In the genomic region with DNA sequence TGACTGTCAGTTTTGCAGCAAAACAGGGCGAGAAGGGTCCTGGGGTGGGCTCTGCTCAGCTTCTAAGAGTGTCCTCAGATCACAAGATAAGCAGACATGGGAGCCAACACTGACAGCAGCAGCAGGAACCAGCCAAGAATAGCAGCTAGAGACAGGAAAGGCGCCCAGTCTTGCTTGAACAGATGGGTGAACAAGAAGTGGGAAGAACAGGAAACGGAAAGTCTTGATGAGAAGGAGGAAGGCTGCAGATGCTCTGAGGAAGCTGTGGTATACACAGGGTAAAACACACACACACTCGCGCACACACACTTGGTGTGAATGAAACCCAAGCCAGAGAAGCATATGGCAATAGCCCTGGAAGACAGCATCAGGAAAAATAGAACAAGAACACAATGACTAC, we compare ENCODE assay signal across 8 mouse cellular contexts.
DNase-seq lines count a peak whose midpoint lies in the region; ATAC-seq and TF ChIP-seq lines count a peak whose summit lies in the region.

No protein-coding gene starts in this region.

- no peak overlapping the region for H3K4me2 ChIP-seq in hindbrain, postnatal 0 days (ENCODE audit: low read depth, low read length)
- H3K4me2 ChIP-seq in hindbrain, embryonic 16.5 days (ENCODE audit: low read length), result no peak overlapping the region

- WGBS in hindbrain, postnatal 0 days, result 69% methylated on average over 5 of the region's 5 CpGs
- 79% methylated on average over 5 of the region's 5 CpGs for whole genome bisulfite sequencing in hindbrain, embryonic 16.5 days

- H3K36me3 ChIP-seq in hindbrain, postnatal 0 days (ENCODE audit: insufficient read depth, low read length), result no peaks in the 10 kb centered on the region
- H3K36me3 ChIP-seq in hindbrain, embryonic 16.5 days (ENCODE audit: control insufficient read depth, insufficient read depth, low read length), result no peaks in the 10 kb centered on the region

- no peaks in the 10 kb centered on the region for H3K27me3 ChIP-seq in hindbrain, postnatal 0 days (ENCODE audit: insufficient read depth, low read length)
- H3K27me3 ChIP-seq in hindbrain, embryonic 16.5 days (replicated peaks; ENCODE audit: control insufficient read depth, insufficient read depth, low read length), result no peaks in the 10 kb centered on the region

- DNase-seq in hindbrain, postnatal 0 days (ENCODE audit: low spot score), result peak; percentile 9
- peak; percentile 59 to 61 for DNase-seq in cerebellum, postnatal 14 days
- DNase-seq in layer of hippocampus, postnatal 25 days (ENCODE audit: extremely low spot score in 1 of 2, low spot score in 1 of 2), result peak; percentile 25 to 32
- DNase-seq in right cerebral cortex, postnatal 25 days, result peak; percentile 77
- DNase-seq in urinary bladder, adult 18-20 months (ENCODE audit: low spot score in 2 of 2), result no peak
- DNase-seq in retina, embryonic 14.5 days (ENCODE audit: low spot score), result no peak

- no peaks in the 10 kb centered on the region for H3K9me3 ChIP-seq in hindbrain, postnatal 0 days (ENCODE audit: low read length)
- no peaks in the 10 kb centered on the region for H3K9me3 ChIP-seq in hindbrain, embryonic 16.5 days (ENCODE audit: control insufficient read depth, low read length)

- no peak overlapping the region for H3K9ac ChIP-seq in hindbrain, postnatal 0 days (replicated peaks; ENCODE audit: low read length)
- H3K9ac ChIP-seq in hindbrain, embryonic 16.5 days (ENCODE audit: low read depth, low read length), result no peak overlapping the region

- ATAC-seq in hindbrain, postnatal 0 days, result 0 out of 2 replicates have a peak, but pooled peaks have one; percentile 12
- ATAC-seq in hindbrain, embryonic 16.5 days, result no peak
- ATAC-seq in erythroblast, adult 5-6 weeks (replicated peaks; ENCODE audit: low FRiP score, poor library complexity, severe bottlenecking), result no peak

- H3K4me1 ChIP-seq in hindbrain, postnatal 0 days (ENCODE audit: insufficient read depth, low read length), result no peaks in the 10 kb centered on the region
- no peaks in the 10 kb centered on the region for H3K4me1 ChIP-seq in hindbrain, embryonic 16.5 days (ENCODE audit: control insufficient read depth, insufficient read depth, low read depth, low read length)

- H3K27ac ChIP-seq in hindbrain, postnatal 0 days, result no peak overlapping the region
- no peak overlapping the region for H3K27ac ChIP-seq in hindbrain, embryonic 16.5 days (ENCODE audit: low read depth, low read length)

- TF ChIP-seq CTCF in hindbrain, postnatal 0 days (IDR thresholded peaks at IDR 0.05; ENCODE audit: low read depth), result no peak

- H3K4me3 ChIP-seq in hindbrain, postnatal 0 days (ENCODE audit: low read length), result no peak overlapping the region
- H3K4me3 ChIP-seq in hindbrain, embryonic 16.5 days (ENCODE audit: low read length), result no peak overlapping the region

Comparison
In these comparisons a context has a peak if more than half of its experiments do, and no peak if none do; other contexts are left out.
1. DNase-seq: peak in hindbrain, postnatal 0 days (single experiment), cerebellum, postnatal 14 days (2 of 2), layer of hippocampus, postnatal 25 days (2 of 2) and right cerebral cortex, postnatal 25 days (single experiment); none in urinary bladder, adult 18-20 months (0 of 2) and retina, embryonic 14.5 days (single experiment).